Mouse (Mus musculus) layer of hippocampus, adult 2 months (tissue): ENCODE results near the gene Slc22a23. TPM values are rescaled to one million over a fixed set of nuclear protein-coding genes. Genes with fewer than 3 reads are reported as not detected.

Experiments used
- DNase-seq, 2 experiments: peaks; one replicate each; pipeline ENCODE4 v3.0.0; 2022; ENCODE audit warnings: low spot score in 2 of 2
- H3K27ac ChIP-seq: fragments of 200-600 bp; 2 replicates; pipeline ENCODE4 v1.8.1; 2022
- H3K4me3 ChIP-seq: fragments of 200-600 bp; 2 replicates; pipeline ENCODE4 v1.8.1; 2022; ENCODE audit warnings: mild to moderate bottlenecking
- CTCF ChIP-seq: fragments of 200-600 bp; conservative IDR thresholded peaks from 2 replicates; pipeline ENCODE4 v1.8.1; 2022; ENCODE audit warnings: antibody characterized with exemption, mild to moderate bottlenecking, moderate library complexity
- total RNA-seq, 2 experiments: library from RNA; stranded (reverse); gene quantifications; 2 replicates each; pipeline ENCODE4 v1.2.3; 2021

Slc22a23 gene
- total RNA-seq, 2 experiments from 2014 or later, result 31.6 to 34.8 TPM

- TF ChIP-seq CTCF, result no peak
- H3K27ac ChIP-seq, result peak overlapping the region; percentile 82
- H3K4me3 ChIP-seq, result no peak overlapping the region
- no peak for DNase-seq
These were observed 96.9 kb downstream of the Slc22a23 start for GRCm38 (mm10) chr13:34248107-34248506.

DNA sequence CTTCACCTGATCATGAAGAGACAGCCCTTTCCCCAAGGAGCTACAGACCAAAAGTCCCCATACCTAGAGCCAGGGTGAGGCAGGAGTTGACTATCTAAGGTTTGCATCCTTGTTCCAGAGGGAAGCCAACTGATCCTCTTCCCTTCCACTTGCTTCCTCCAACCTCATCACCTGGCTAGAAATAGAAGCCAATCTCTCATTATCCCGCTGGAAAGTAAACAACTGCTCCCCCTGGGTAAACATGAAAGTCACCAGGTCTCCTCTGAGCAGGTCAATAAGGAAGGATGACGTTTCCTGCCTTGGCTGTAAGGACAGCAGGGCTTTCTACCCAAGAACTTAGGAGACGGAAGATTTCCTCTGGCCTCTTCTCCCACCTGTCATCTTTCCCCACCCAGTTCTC lies 98.2 kb downstream of the Slc22a23 start:
- Histone ChIP-seq H3K4me3 (no peak overlapping the region), H3K27ac (no peak overlapping the region)
- no peak for DNase-seq
- TF ChIP-seq CTCF, result no peak

- Histone ChIP-seq H3K4me3 (no peak overlapping the region), H3K27ac (peak overlapping the region; percentile 76)
- DNase-seq, result no peak
- TF ChIP-seq CTCF, result no peak
These were observed 99.8 kb downstream of the Slc22a23 start for GRCm38 (mm10) chr13:34245216-34245615.

GRCm38 (mm10) chr13:34244186-34244585 lies 100.8 kb downstream of the Slc22a23 start:
- Histone ChIP-seq H3K27ac (peak overlapping the region; percentile 76), H3K4me3 (no peak overlapping the region)
- no peak for TF ChIP-seq CTCF
- peak in 1 of 2 experiments; percentile 33 for DNase-seq

DNA sequence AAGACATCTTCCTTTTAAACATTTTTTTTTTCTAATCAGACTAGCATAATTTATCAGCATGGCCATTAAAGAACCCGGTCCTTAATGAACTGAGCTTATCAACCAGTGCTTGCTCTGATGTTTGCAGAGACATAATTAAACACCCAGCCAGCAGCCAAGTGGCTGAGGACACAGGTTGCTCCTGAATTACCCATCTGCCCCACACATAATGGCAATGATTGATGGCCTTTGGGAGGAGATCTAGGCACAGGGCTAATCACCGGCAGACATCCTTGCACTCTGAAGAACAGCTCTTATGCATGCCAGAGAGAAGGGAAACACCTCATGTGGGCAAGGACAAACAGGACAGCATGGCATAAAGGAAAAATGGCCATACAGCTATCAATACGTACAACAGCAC lies 102.8 kb downstream of the Slc22a23 start:
- DNase-seq, result no peak
- no peak for TF ChIP-seq CTCF

GRCm38 (mm10) chr13:34240087-34240428 lies 104.9 kb downstream of the Slc22a23 start:
- no peak overlapping the region for H3K4me3 ChIP-seq
- H3K27ac ChIP-seq, result no peak overlapping the region
- no peak for DNase-seq
- TF ChIP-seq CTCF, result no peak

More for the DNA sequence above, 102.8 kb downstream of the Slc22a23 start:
- H3K27ac ChIP-seq, result no peak overlapping the region
- no peak overlapping the region for H3K4me3 ChIP-seq

DNA sequence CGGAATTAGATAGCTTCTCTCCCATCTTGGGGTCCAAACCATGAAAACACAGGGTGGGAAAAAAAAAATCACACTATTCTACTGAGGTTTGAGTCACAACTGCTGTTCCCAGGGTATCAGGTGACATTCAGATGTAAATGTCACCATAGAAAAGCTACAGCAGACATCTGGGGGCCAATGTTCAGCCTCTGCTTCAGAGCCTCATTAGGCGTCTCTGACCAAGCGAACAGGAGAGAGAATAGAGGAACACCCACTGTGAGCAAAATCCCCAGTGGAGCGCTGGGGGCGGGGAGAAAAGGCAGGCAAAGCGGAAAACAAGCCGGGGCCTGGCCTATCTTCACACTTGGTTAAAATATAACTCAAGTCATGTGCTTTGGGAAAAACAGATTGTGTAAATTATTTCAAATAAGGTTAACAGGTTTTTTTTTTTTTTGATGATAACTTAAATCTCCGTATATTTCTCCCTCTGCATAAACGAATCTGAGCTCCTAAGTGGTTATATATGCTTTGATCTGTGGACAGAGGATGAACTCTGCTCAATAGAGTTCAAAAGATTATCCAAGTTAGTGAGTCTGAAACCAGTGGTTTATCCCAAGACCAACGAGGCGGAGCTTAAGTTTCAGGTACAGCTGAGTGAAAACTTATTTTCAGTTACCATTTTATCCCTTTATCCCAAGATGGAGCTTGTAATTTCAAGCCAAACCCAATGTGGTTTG lies 105.5 kb downstream of the Slc22a23 start:
- Histone ChIP-seq H3K27ac (peak overlapping the region; percentile 36; the same call in 1 of the 2 replicates), H3K4me3 (no peak overlapping the region)
- TF ChIP-seq CTCF, result no peak
- no peak for DNase-seq

GRCm38 (mm10) chr13:34238646-34239290 lies 106.2 kb downstream of the Slc22a23 start:
- peak overlapping the region; percentile 36; the same call in 1 of the 2 replicates for H3K27ac ChIP-seq
- no peak for TF ChIP-seq CTCF

GRCm38 (mm10) chr13:34235056-34235455 lies 109.9 kb downstream of the Slc22a23 start:
- Histone ChIP-seq H3K27ac (no peak overlapping the region), H3K4me3 (no peak overlapping the region)
- TF ChIP-seq CTCF, result no peak
- DNase-seq, result no peak

More at GRCm38 (mm10) chr13:34238646-34239290, 106.2 kb downstream of the Slc22a23 start:
- H3K4me3 ChIP-seq, result no peak overlapping the region
- DNase-seq, result no peak

GRCm38 (mm10) chr13:34234439-34234838 lies 110.5 kb downstream of the Slc22a23 start:
- DNase-seq, result no peak
- TF ChIP-seq CTCF, result no peak
- no peak overlapping the region for H3K27ac ChIP-seq
- H3K4me3 ChIP-seq, result no peak overlapping the region

- no peak for TF ChIP-seq CTCF
- Histone ChIP-seq H3K4me3 (no peak overlapping the region), H3K27ac (no peak overlapping the region)
- DNase-seq, result no peak
These were observed 112.0 kb downstream of the Slc22a23 start for GRCm38 (mm10) chr13:34232992-34233391.

- TF ChIP-seq CTCF, result no peak
- no peak overlapping the region for H3K27ac ChIP-seq
- no peak for DNase-seq
- no peak overlapping the region for H3K4me3 ChIP-seq
These were observed 116.1 kb downstream of the Slc22a23 start for GRCm38 (mm10) chr13:34228905-34229304.

DNA sequence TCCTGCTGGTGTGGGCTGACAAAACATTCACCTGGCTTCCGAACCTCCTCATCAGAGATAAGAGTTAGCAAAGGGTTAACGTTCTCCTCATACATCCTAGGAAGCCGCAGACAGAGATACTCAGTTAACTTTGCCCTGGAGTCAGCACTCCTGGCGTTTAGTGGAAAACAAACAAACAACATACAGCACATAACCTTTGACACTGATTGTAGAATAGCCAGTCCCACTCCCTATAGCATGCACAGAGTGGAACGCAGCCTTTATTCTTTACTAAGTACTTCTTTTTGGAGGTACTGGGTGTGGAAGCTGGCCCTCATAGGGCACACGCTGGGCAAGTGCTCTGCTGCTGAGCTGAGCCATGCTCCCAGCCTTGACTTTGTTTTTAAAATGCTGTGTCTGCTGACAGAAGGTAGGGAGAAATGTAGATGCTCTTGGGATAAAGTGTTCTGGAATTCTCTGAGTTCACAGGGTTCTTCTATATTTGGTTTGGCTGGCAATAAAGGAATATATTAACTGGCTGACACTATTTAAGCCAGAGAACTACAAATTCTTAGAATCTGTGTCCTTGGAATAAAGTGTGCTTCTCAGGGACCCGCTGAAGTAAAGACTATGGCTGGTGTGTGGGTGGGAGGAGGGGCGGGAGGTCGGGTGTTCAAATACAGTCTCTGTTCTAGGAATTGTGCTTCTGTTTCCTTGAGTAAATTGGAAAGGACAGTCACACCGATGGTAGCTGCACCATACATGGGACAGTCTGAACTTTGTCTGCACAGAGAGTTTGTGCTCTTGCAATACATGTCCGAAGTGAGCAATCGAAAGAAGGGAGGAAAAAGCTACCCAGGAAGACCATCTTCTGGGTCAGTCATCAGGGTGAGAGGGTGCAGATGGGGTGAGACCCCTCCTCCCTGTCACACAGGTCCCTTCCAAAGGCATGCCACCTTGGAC lies 117.0 kb downstream of the Slc22a23 start:
- no peak for DNase-seq
- Histone ChIP-seq H3K4me3 (no peak overlapping the region), H3K27ac (0 out of 2 replicates have a peak overlapping the region, but pooled peaks have one; percentile 2)
- TF ChIP-seq CTCF, result no peak
